Comparison of ENCODE assay signal across 8 mouse cellular contexts in genomic region chr19:47178431-47179271, GRCm38 (mm10). TPM values are rescaled to one million over a fixed set of nuclear protein-coding genes. Genes with fewer than 3 reads are reported as not detected.
DNase-seq lines count a peak whose midpoint lies in the region; ATAC-seq and TF ChIP-seq lines count a peak whose summit lies in the region.

TSS of gene Neurl1a (plus strand) at chr19:47178820.

- no peaks in the 10 kb centered on the region for H3K9me3 ChIP-seq in E14TG2a.4 (ENCODE audit: low read length)
- H3K9me3 ChIP-seq in forebrain, embryonic 10.5 days, result peaks cover 10% of the 10 kb centered on the region
- H3K9me3 ChIP-seq in heart, embryonic 15.5 days (replicated peaks), result no peaks in the 10 kb centered on the region
- H3K9me3 ChIP-seq in lung, embryonic 14.5 days (ENCODE audit: low read depth, low read length), result no peaks in the 10 kb centered on the region; the same call in 1 of the 2 replicates

- peak within 1 kb of the TSS; percentile 70 for H3K9ac ChIP-seq in heart, embryonic 15.5 days
- peak within 1 kb of the TSS; percentile 57 for H3K9ac ChIP-seq in lung, embryonic 14.5 days

- DNase-seq in forebrain, embryonic 10.5 days (ENCODE audit: extremely low spot score, low spot score), result peak; percentile 65
- peak; percentile 61 for DNase-seq in layer of hippocampus, adult 9-11 months
- peak; percentile 74 for DNase-seq in lung, embryonic 14.5 days
- peak; percentile 57 for DNase-seq in ovary, postnatal 36 days (ENCODE audit: low spot score)
- DNase-seq in natural killer cell, adult 2 months (ENCODE audit: low spot score in 2 of 2), result no peak

- peaks cover 19% of the 10 kb centered on the region for H3K27me3 ChIP-seq in E14TG2a.4 (ENCODE audit: insufficient read depth, low read length)
- H3K27me3 ChIP-seq in forebrain, embryonic 10.5 days (ENCODE audit: poor library complexity, severe bottlenecking), result peaks cover 74% of the 10 kb centered on the region
- peaks cover 43% of the 10 kb centered on the region for H3K27me3 ChIP-seq in heart, embryonic 15.5 days
- H3K27me3 ChIP-seq in lung, embryonic 14.5 days (ENCODE audit: insufficient read depth, low read length), result peaks cover 33% of the 10 kb centered on the region

- peaks cover 56% of the 10 kb centered on the region for H3K4me1 ChIP-seq in E14TG2a.4 (replicated peaks; ENCODE audit: low read depth, low read length)
- no peaks in the 10 kb centered on the region for H3K4me1 ChIP-seq in bone marrow, adult 2 months (ENCODE audit: control insufficient read depth, insufficient read depth, low read length)
- H3K4me1 ChIP-seq in forebrain, embryonic 10.5 days, result peaks cover 21% of the 10 kb centered on the region
- peaks cover 16% of the 10 kb centered on the region for H3K4me1 ChIP-seq in heart, embryonic 15.5 days (replicated peaks)
- H3K4me1 ChIP-seq in lung, embryonic 14.5 days (ENCODE audit: insufficient read depth), result peaks cover 4% of the 10 kb centered on the region; the same call in 1 of the 2 replicates

- H3K36me3 ChIP-seq in E14TG2a.4 (ENCODE audit: insufficient read depth, low read length), result no peaks in the 10 kb centered on the region
- H3K36me3 ChIP-seq in forebrain, embryonic 10.5 days (replicated peaks), result no peaks in the 10 kb centered on the region
- H3K36me3 ChIP-seq in heart, embryonic 15.5 days, result no peaks in the 10 kb centered on the region
- H3K36me3 ChIP-seq in lung, embryonic 14.5 days (ENCODE audit: insufficient read depth), result no peaks in the 10 kb centered on the region

- TF ChIP-seq CTCF in E14TG2a.4 (conservative IDR thresholded peaks at IDR 0.05; ENCODE audit: low read length), result no peak
- TF ChIP-seq CTCF in bone marrow, adult 2 months (IDR thresholded peaks at IDR 0.05; ENCODE audit: control insufficient read depth, insufficient read depth, low read length), result no peak
- no peak for TF ChIP-seq CTCF in lung, embryonic 14.5 days (IDR thresholded peaks at IDR 0.05; ENCODE audit: low read depth)

- H3K27ac ChIP-seq in bone marrow, adult 2 months (ENCODE audit: control insufficient read depth, insufficient read depth, low read depth, low read length, poor library complexity), result no peak within 1 kb of the TSS; the same call in 1 of the 2 replicates
- H3K27ac ChIP-seq in forebrain, embryonic 10.5 days, result peak within 1 kb of the TSS; percentile 74
- no peak within 1 kb of the TSS for H3K27ac ChIP-seq in heart, embryonic 15.5 days
- H3K27ac ChIP-seq in lung, embryonic 14.5 days (ENCODE audit: low read depth), result peak within 1 kb of the TSS; percentile 12

- peak within 1 kb of the TSS; percentile 93 for H3K4me3 ChIP-seq in E14TG2a.4 (replicated peaks; ENCODE audit: low read length)
- peak within 1 kb of the TSS; percentile 22 for H3K4me3 ChIP-seq in bone marrow, adult 2 months (replicated peaks; ENCODE audit: control insufficient read depth, low read depth, low read length)
- H3K4me3 ChIP-seq in forebrain, embryonic 10.5 days, result peak within 1 kb of the TSS; percentile 80
- peak within 1 kb of the TSS; percentile 72 for H3K4me3 ChIP-seq in heart, embryonic 15.5 days
- H3K4me3 ChIP-seq in lung, embryonic 14.5 days (ENCODE audit: low read depth, low read length), result peak within 1 kb of the TSS; percentile 69

- ATAC-seq in heart, embryonic 15.5 days (replicated peaks; ENCODE audit: insufficient number of reproducible peaks, insufficient read depth, low FRiP score, low read depth), result peak; percentile 44
- peak; percentile 55 for ATAC-seq in lung, embryonic 14.5 days (ENCODE audit: insufficient read depth)

- peak within 1 kb of the TSS; percentile 100 for H3K4me2 ChIP-seq in heart, embryonic 15.5 days
- peak within 1 kb of the TSS; percentile 100 for H3K4me2 ChIP-seq in lung, embryonic 14.5 days

- TF ChIP-seq POLR2A in bone marrow, adult 2 months (IDR thresholded peaks at IDR 0.05; ENCODE audit: borderline replicate concordance, control insufficient read depth, low read depth, low read length), result no peak

- under 1% methylated on average over 89 of the region's 98 CpGs for WGBS in bone marrow, adult 2 months
- under 1% methylated on average over 98 of the region's 98 CpGs for WGBS in forebrain, embryonic 10.5 days
- under 1% methylated on average over 76 of the region's 98 CpGs for WGBS in heart, embryonic 15.5 days
- under 1% methylated on average over 73 of the region's 98 CpGs for WGBS in lung, embryonic 14.5 days

RNA-seq across cellular contexts. Expression of gene Neurl1a, which starts in this region (rescaled TPM):
- polyA plus RNA-seq in bone marrow, adult 2 months (2011; ENCODE audit: insufficient read depth, insufficient read length, low replicate concordance, missing spikeins), result 2.9 and 4.6 TPM in 2 replicates
- 4.1 and 5.2 TPM in 2 replicates for polyA plus RNA-seq in forebrain, embryonic 10.5 days (2016; fragmentation: Nextera tagmentation; extraction: Ambion mirVana)
- polyA plus RNA-seq in heart, embryonic 15.5 days (2015; fragmentation: Nextera tagmentation; extraction: Ambion mirVana), result 1.2 and 2.3 TPM in 2 replicates
- polyA plus RNA-seq in lung, embryonic 14.5 days (2014; fragmentation: Nextera tagmentation; extraction: Ambion mirVana), result 7.6 and 8.0 TPM in 2 replicates

Comparison
In these comparisons a context has a peak if more than half of its experiments do, and no peak if none do; other contexts are left out.
1. H3K4me3 ChIP-seq: peak in every context shown above with its lines; median percentile 93 in E14TG2a.4; 80 in forebrain, embryonic 10.5 days; 72 in heart, embryonic 15.5 days; 69 in lung, embryonic 14.5 days; 22 in bone marrow, adult 2 months.
2. H3K27ac ChIP-seq: peak in forebrain, embryonic 10.5 days (single experiment) and lung, embryonic 14.5 days (single experiment); none in bone marrow, adult 2 months (single experiment) and heart, embryonic 15.5 days (single experiment).
3. DNase-seq: peak in forebrain, embryonic 10.5 days (single experiment), layer of hippocampus, adult 9-11 months (single experiment), lung, embryonic 14.5 days (single experiment) and ovary, postnatal 36 days (single experiment); none in natural killer cell, adult 2 months (0 of 2).